Mouse (Mus musculus) bone marrow, adult 2 months (tissue): ENCODE results near the gene Cped1. TPM values are rescaled to one million over a fixed set of nuclear protein-coding genes. Genes with fewer than 3 reads are reported as not detected.
"Not testable (repeated sequence)": the region's sequence is repeated elsewhere in the genome, so short reads cannot be mapped to it uniquely, and the experiment has no call there.

Source experiments
- H3K27ac ChIP-seq: fragments of 200-500 bp; 2 replicates; pipeline ENCODE4 v1.5.1; 2012; ENCODE audit warnings: low read depth, mild to moderate bottlenecking, control low read depth, inconsistent platforms, low read length; ENCODE audit not compliant: control insufficient read depth, poor library complexity, insufficient read depth
- H3K4me1 ChIP-seq: fragments of 200-500 bp; 2 replicates; pipeline ENCODE4 v1.6.1; 2011; ENCODE audit warnings: low read length; ENCODE audit not compliant: control insufficient read depth, insufficient read depth
- H3K4me3 ChIP-seq: fragments of 200-500 bp; replicated peaks from 2 replicates; pipeline ENCODE3; 2011; ENCODE audit warnings: mild to moderate bottlenecking, low read depth, low read length, control low read depth; ENCODE audit not compliant: control insufficient read depth
- CTCF ChIP-seq: fragments of 200-500 bp; IDR thresholded peaks from 2 replicates; pipeline ENCODE4 v1.5.1; 2011; ENCODE audit warnings: low read length, control low read depth; ENCODE audit not compliant: control insufficient read depth, insufficient read depth
- POLR2A ChIP-seq: fragments of 200-500 bp; IDR thresholded peaks from 2 replicates; pipeline ENCODE4 v1.6.1; 2011; ENCODE audit warnings: low read depth, mild to moderate bottlenecking, control low read depth, low read length, borderline replicate concordance; ENCODE audit not compliant: control insufficient read depth
- WGBS: fragments of 180-500 bp; shearing (Covaris S2); methylation state at CpG from one replicate; pipeline ENCODE4 v1.1.7; 2018; 5-methylcytosine and 5-hydroxymethylcytosine counted together
- polyA plus RNA-seq: library from polyadenylated mRNA; stranded (reverse); fragments of >200 nt; gene quantifications from 2 replicates; pipeline ENCODE4 v1.2.4, GENCODE M21; 2011; ENCODE audit warnings: low replicate concordance; ENCODE audit not compliant: missing spikeins, insufficient read depth, insufficient read length

Gene Cped1
- polyA plus RNA-seq, 1 experiment = 5.3 TPM

DNA sequence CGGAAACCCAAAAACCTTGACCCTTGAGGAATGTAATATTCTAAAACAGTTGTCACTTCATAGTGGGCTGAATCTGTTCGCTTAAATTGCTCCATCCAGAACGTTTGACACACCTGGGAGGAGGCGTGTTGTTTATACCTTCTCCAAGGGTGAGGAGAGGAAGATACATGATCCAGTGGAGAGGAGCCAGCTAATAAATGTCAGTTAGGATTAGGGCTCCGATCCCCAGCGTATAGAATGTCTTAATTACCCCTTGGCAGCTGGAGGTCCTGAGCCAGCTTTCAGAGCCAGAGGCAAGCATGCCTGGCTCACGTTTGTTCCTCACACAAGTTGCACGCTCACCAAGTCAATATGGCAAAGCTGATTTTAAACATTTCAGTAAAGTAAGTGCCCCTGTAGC lies 118.5 kb downstream of the Cped1 start:
- no peak overlapping the region for H3K4me3 ChIP-seq
- no peak overlapping the region for H3K27ac ChIP-seq
- WGBS = 67% methylated on average over 8 of the region's 8 CpGs
- TF ChIP-seq POLR2A = no peak
- no peak for TF ChIP-seq CTCF
- no peaks in the 10 kb centered on the region for H3K4me1 ChIP-seq

DNA sequence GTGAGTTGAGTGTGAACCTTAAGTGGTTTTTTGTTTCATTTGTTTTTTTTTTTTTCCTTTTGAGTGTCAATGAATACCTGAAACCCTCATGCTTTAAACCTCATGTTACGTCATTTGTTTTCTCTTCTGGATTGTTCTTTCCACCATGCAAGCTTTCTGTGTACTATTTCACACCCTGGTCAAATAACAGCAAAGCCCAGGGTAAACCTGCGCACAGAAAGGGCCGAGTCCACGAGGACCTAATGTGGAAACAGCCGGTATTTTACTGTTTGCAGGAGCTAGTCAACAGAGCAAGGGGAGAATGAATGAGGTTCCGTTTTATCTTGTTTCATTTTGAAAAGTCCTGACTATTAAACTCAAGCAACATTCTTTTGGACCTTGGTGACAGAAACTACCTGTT lies 128.4 kb downstream of the Cped1 start:
- no peak overlapping the region for H3K27ac ChIP-seq
- H3K4me3 ChIP-seq = no peak overlapping the region
- no peaks in the 10 kb centered on the region for H3K4me1 ChIP-seq
- TF ChIP-seq CTCF = no peak
- TF ChIP-seq POLR2A = no peak
- WGBS = 87% methylated on average over 6 of the region's 6 CpGs

DNA sequence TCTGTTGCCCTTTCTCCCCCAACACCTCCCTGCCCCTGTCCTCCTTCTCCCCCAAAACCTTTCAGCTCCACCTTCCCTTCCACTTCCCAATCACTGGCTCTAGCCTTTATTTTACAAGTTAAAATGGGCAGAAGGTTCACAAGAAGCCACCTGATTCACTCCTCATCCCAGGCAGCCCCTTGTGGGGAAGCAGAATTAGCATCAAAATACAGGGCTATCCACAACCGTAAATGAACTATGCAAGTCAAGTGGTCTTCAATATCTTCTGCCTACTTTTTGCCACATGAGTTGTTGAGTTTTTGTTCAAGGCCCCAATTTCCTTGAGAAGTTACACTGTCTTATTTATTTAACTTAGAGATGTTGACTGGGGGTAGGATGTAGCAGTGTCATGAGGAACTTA lies 131.0 kb downstream of the Cped1 start:
- 91% methylated on average over 1 of the region's 1 CpGs for WGBS
- H3K4me3 ChIP-seq = no peak overlapping the region
- TF ChIP-seq POLR2A (no peak), CTCF (no peak)
- no peaks in the 10 kb centered on the region for H3K4me1 ChIP-seq
- H3K27ac ChIP-seq = no peak overlapping the region

DNA sequence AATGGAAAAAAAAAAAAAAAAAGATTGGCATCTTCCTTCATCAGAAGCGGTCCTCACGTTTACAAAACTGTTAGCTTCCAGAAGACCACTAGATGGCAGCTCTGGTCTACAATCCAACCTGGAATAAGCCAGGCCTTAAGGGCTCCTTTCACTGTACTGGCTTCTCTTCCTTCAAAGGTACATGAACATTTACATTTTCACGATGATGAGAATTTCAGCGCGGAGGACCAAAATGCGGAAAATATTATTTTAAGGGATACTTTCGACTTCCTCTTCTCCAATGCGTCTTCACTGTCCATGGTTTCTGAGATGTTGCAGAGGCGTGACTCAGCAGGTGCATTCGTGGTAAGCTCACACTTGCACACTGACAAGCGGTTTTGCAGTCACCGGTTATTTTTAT lies 136.4 kb downstream of the Cped1 start:
- H3K27ac ChIP-seq = no peak overlapping the region
- WGBS = 3% methylated on average over 12 of the region's 12 CpGs
- TF ChIP-seq CTCF (no peak), POLR2A (no peak)
- no peak overlapping the region for H3K4me3 ChIP-seq
- no peaks in the 10 kb centered on the region for H3K4me1 ChIP-seq

DNA sequence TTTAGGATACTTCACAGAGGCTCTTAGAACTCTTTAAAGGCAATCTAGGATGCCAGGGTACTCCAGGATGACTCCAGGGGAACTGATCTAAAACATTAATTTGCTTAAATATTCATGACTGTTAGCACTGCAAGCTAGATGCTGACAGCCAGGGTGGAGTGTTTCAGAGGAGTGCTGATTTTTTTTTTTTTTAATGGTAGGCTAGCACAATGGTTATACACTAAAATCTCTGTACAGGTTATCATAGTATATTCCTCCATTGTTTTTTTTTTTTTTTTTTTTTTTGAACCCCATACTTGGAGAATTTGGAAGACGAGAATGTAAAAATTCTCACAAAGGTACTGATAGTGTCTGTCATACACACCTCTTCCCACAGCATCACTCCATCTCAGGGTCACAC lies 137.0 kb downstream of the Cped1 start:
- H3K4me1 ChIP-seq = no peaks in the 10 kb centered on the region
- no peak overlapping the region for H3K4me3 ChIP-seq
- no peak for TF ChIP-seq POLR2A
- TF ChIP-seq CTCF = no peak
- H3K27ac ChIP-seq = no peak overlapping the region
- WGBS = 74% methylated on average over 1 of the region's 1 CpGs

DNA sequence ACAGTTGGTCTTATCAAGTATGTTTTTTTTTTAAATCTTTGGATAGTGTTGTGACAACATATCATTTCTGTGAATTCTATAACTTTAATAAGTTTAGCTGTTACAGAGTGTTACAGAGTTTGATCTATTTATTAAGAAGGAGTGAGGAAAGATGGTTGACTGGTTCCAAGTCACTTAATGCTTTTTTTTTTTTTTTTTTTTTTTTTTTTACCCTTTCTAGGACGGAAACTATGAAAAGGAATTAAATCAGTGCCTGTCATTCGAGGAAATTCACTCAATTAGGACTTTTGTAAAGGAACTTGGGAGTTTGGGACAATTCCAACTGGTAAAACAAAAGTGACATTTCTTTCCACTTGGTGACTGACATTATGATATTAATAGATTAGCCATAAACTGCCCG lies 137.6 kb downstream of the Cped1 start:
- Histone ChIP-seq H3K4me1 (no peaks in the 10 kb centered on the region), H3K27ac (no peak overlapping the region), H3K4me3 (no peak overlapping the region)
- TF ChIP-seq CTCF (no peak), POLR2A (no peak)
- 55% methylated on average over 3 of the region's 3 CpGs for WGBS

DNA sequence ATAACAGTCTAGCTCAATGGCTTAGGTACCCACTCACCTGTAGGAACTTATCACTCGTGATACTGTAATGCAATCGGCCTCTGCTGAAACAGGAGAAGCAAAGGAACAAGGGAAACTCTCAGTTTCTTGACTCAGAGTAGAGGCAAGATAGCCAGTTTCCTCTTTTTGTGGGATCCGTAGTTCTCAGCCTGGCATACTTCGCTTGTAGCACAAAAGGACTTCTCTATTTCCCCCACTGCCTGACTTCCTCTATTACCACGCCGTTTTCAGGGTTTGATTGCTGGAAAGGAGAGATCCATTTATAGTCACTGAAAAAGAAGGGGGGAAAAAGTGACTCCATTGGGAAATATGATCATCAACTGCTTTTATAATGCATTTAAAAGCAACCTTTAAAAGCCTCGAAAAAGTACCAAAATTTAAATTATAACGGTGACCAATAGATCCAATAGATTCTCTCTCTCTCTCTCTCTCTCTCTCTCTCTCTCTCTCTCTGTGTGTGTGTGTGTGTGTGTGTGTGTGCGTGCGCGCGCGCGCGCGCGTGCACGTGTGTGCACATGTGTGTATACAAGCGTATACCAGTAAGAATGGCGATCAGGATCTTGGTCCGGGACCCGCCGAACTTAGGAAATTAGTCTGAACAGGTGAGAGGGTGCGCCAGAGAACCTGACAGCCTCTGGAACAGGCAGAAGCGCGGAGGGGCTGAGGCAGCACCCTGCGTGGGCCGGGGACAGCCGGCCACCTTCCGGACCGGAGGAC lies 139.0 kb downstream of the Cped1 start:
- H3K4me1 ChIP-seq, H3K27ac ChIP-seq, H3K4me3 ChIP-seq: not testable (repeated sequence)
- 53% methylated on average over 25 of the region's 31 CpGs for WGBS

DNA sequence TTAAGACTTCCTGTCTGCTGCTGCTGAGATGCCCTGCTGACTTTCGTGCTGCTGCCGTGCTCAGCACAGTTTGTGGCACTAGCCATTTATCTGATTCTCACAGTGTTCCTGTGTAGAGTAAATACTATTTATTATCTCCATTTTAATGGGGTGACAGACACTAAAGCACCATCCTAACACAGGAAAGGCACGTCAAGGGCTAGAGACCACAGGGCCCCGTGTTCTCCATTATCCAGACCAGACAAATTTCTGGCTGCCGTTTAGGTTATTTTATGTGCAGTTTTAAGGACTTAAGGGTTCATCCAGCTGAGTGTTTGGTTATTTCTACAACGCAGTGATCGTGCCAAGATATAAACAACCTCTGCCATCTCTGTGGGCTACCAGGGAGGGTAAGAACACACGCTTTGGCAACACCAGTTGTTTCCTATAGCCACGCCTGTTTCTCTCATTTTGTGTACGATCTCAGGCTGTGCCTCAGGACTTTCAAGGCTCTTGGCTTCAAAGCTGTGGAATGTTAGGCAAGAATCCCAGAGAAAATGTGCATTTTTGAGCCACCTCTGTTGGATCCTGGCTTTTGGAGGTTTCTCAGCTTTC lies 149.4 kb downstream of the Cped1 start:
- 13% methylated on average over 10 of the region's 10 CpGs for WGBS
- no peaks in the 10 kb centered on the region for H3K4me1 ChIP-seq
- TF ChIP-seq CTCF (no peak), POLR2A (no peak)
- no peak overlapping the region for H3K4me3 ChIP-seq
- H3K27ac ChIP-seq = no peak overlapping the region

DNA sequence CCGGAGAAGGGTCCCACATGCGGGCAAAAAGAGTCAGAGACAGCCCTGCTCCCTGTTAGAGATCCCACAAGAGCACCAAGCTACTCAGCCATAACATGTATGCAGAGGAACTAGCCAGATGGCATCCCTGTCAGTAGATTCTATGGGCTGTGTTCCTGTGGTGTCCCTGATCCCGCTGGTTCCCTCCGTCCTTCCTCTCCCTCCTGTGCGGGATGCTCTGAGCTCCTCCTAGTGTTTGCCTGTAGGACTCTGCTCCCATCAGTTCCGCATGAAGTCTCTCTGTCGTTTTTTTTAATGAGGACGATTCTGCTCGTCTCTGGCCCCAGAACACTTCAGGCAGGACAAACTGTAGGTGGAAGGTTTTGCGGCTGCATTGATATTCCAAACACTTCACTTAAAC lies 151.1 kb downstream of the Cped1 start:
- TF ChIP-seq CTCF = no peak
- no peak for TF ChIP-seq POLR2A
- Histone ChIP-seq H3K4me1 (no peaks in the 10 kb centered on the region), H3K4me3 (no peak overlapping the region), H3K27ac (no peak overlapping the region)
- 83% methylated on average over 10 of the region's 10 CpGs for WGBS
